Mouse (Mus musculus): Measurements from ENCODE around the gene Vmn1r165. TPM values are rescaled to one million over a fixed set of nuclear protein-coding genes. Genes with fewer than 3 reads are reported as not detected.
"Not testable (repeated sequence)": the region's sequence is repeated elsewhere in the genome, so short reads cannot be mapped to it uniquely, and the experiment has no call there.

The Vmn1r165 gene
- total RNA-seq (2021) = not detected
- long read RNA-seq, experiment 1 = 0 reads
- long read RNA-seq, experiment 2 = 0 reads

DNA sequence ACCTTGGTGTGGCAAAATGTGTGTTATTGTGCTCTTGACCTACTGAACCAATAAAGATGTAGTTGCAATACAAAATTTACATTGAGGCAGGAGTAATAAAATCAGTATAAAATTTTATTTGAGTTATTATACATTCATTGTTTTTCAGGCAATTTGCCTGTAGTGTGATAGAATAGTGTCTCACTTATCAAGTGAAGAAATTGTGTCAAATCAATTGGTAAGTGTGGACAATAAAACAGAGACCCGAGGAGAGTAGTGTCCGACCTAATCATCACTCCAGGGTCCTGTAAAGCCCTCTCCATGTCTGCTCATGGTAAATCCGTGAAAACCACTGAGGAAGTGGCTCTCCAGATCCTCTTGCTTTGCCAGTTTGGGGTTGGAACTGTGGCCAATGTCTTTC lies at the start of gene Vmn1r165:
Gene Vmn1r165, plus strand, starts transcription at position 301 of the 400 bp plus-strand sequence.
- not testable (repeated sequence) for DNase-seq (ENCODE audit: low spot score in 2 of 2)

GRCm38 (mm10) chr7:23251582-23251981 lies 34.5 kb downstream of the Vmn1r165 start, which contains the start of gene Vmn1r166:
Gene Vmn1r166, minus strand, starts transcription at chr7:23251682.
- DNase-seq (ENCODE audit: low spot score in 2 of 2) = not testable (repeated sequence)

Other genes with a start within 250 kb of the Vmn1r165 start
- gene Gm4214, start 232.7 kb upstream of the Vmn1r165 start, total RNA-seq (2021) = not detected
- gene Gm4216, start 197.4 kb upstream of the Vmn1r165 start, total RNA-seq (2021) = not detected
- gene Vmn1r163, start 161.8 kb upstream of the Vmn1r165 start, total RNA-seq (2021) = not detected
- gene Gm8720, start 149.9 kb upstream of the Vmn1r165 start, total RNA-seq (2021) = not detected
- gene Gm10662, start 72.9 kb upstream of the Vmn1r165 start, total RNA-seq (2021) = not detected
- not detected for gene Vmn1r166, start 34.4 kb downstream of the Vmn1r165 start, total RNA-seq (2021)
- gene Gm6902, start 61.6 kb downstream of the Vmn1r165 start, total RNA-seq (2021) = not detected
- not detected for gene Nlrp4e, start 83.9 kb downstream of the Vmn1r165 start, total RNA-seq (2021)
- gene Nlrp5, start 168.6 kb downstream of the Vmn1r165 start, total RNA-seq (2021) = under 1 TPM; 0.16 to 0.22 TPM